Mouse (Mus musculus): ENCODE data around the gene Ggt5. TPM values are rescaled to one million over a fixed set of nuclear protein-coding genes. Genes with fewer than 3 reads are reported as not detected.

Ggt5 gene
- polyA plus RNA-seq, 3 experiments from 2014 or later = 0.29 to 0.45 (median 0.42) TPM

GRCm38 (mm10) chr10:75654053-75654452 lies 64.9 kb downstream of the Ggt5 start:
- no peak for ATAC-seq

GRCm38 (mm10) chr10:75657165-75657564 lies 68.0 kb downstream of the Ggt5 start:
- no peak for ATAC-seq

- ATAC-seq = no peak
Measured at GRCm38 (mm10) chr10:75657772-75658171, 68.6 kb downstream of the Ggt5 start.

- no peak for ATAC-seq
Measured at GRCm38 (mm10) chr10:75661381-75661780, 72.2 kb downstream of the Ggt5 start.

- no peak for ATAC-seq
Measured at GRCm38 (mm10) chr10:75661876-75662275, 72.7 kb downstream of the Ggt5 start.

GRCm38 (mm10) chr10:75662575-75662974 lies 73.4 kb downstream of the Ggt5 start:
- ATAC-seq = no peak

GRCm38 (mm10) chr10:75664673-75665270 lies 75.6 kb downstream of the Ggt5 start:
- no peak for ATAC-seq

- ATAC-seq = no peak
Measured at GRCm38 (mm10) chr10:75666451-75667030, 77.4 kb downstream of the Ggt5 start.

Other genes starting within 250 kb of the Ggt5 start
- under 1 TPM; 0.21 to 0.59 (median 0.29) TPM for gene Upb1, start 188.2 kb upstream of the Ggt5 start, polyA plus RNA-seq (2017; shearing (Covaris generic))
- 100 to 1,000 TPM; 134 to 236 (median 208) TPM for gene Snrpd3, start 71.8 kb upstream of the Ggt5 start, polyA plus RNA-seq (2017; shearing (Covaris generic))
- 10 to 100 TPM; 14.3 to 18.4 (median 17.1) TPM for gene Gucd1, start 71.4 kb upstream of the Ggt5 start, polyA plus RNA-seq (2017; shearing (Covaris generic))
- 1 to 10 TPM in 1 of 3 experiments, under 1 TPM in 2; 0.16 to 1.7 (median 0.47) TPM for gene Lrrc75b, start 29.0 kb upstream of the Ggt5 start, polyA plus RNA-seq (2017; shearing (Covaris generic))
- 10 to 100 TPM in 1 of 3 experiments, 1 to 10 TPM in 1, under 1 TPM in 1; 0.26 to 15.4 (median 2.2) TPM for gene Ggt1, start 27.7 kb upstream of the Ggt5 start, polyA plus RNA-seq (2017; shearing (Covaris generic))
- gene Susd2, start 54.7 kb downstream of the Ggt5 start, polyA plus RNA-seq (2017; shearing (Covaris generic)) = 10 to 100 TPM; 12.4 to 23.2 (median 19.2) TPM
- 10 to 100 TPM; 24.8 to 27.1 (median 26.2) TPM for gene Cabin1, start 175.0 kb downstream of the Ggt5 start, polyA plus RNA-seq (2017; shearing (Covaris generic))
- 10 to 100 TPM; 63.4 to 95.0 (median 86.4) TPM for gene Ddt, start 184.1 kb downstream of the Ggt5 start, polyA plus RNA-seq (2017; shearing (Covaris generic))
- not detected for gene Gm20441, start 191.6 kb downstream of the Ggt5 start, polyA plus RNA-seq (2017; shearing (Covaris generic))
- 10 to 100 TPM in 1 of 3 experiments, 1 to 10 TPM in 2; 9.0 to 12.7 (median 9.3) TPM for gene Gstt3, start 192.1 kb downstream of the Ggt5 start, polyA plus RNA-seq (2017; shearing (Covaris generic))
- 1 to 10 TPM; 1.7 to 3.6 (median 2.2) TPM for gene Gstt1, start 209.2 kb downstream of the Ggt5 start, polyA plus RNA-seq (2017; shearing (Covaris generic))
- not detected for gene Gstt4, start 233.2 kb downstream of the Ggt5 start, polyA plus RNA-seq (2017; shearing (Covaris generic))
- 10 to 100 TPM; 52.2 to 69.9 (median 64.5) TPM for gene Gstt2, start 248.1 kb downstream of the Ggt5 start, polyA plus RNA-seq (2017; shearing (Covaris generic))

Data from inflammation-experienced regulatory T-cells, adult 6 months (primary cell).